Mouse (Mus musculus) liver, postnatal 0 days (tissue): ENCODE measurements around the gene Zfp78.

Experiments used
- CTCF ChIP-seq: sonication (generic); IDR thresholded peaks from 2 replicates; pipeline ENCODE4 v1.5.1; 2016; ENCODE audit warnings: antibody characterized with exemption, low read depth
- EP300 ChIP-seq: IDR thresholded peaks from 2 replicates; pipeline ENCODE4 v1.6.1; 2016; ENCODE audit warnings: antibody characterized with exemption, low read depth, mild to moderate bottlenecking

DNA sequence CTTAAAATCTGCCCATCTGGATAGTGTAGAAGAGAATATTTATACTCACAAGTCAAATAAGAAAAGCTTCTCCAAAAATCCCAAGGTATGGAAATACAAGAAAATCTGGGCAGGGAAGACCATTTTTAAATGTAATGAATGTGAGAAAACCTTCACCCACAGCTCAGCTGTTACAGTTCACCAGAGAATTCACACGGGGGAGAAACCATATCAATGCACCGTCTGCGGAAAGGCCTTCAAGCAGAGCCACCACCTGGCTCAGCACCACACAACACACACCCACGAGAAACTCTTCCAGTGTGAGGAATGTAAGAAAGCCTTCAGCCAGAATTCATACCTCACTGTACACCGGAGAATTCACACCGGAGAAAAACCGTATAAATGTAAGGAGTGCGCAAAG is 15.4 kb downstream of the Zfp78 start:
- TF ChIP-seq CTCF (no peak), EP300 (no peak)
